28 mouse cellular contexts compared by ENCODE assay signal in genomic region chr1:163975088-163975487, GRCm38 (mm10). TPM values are rescaled to one million over a fixed set of nuclear protein-coding genes. Genes with fewer than 3 reads are reported as not detected.
DNase-seq lines count a peak whose midpoint lies in the region; ATAC-seq and TF ChIP-seq lines count a peak whose summit lies in the region.
"Had no signal": no experiment of that assay in that cellular context is flagged by ENCODE, and none has a peak within 500 bp of the region (broad histone marks: within the 10 kb centered on the region; RNA-seq: fewer than 3 reads in every experiment).

No protein-coding gene starts in this region.

- H3K4me3 ChIP-seq in CH12.LX (replicated peaks in 1 of 3; ENCODE audit: low read depth in 2 of 3, low read length in 2 of 3, poor library complexity in 1 of 3), result no peak overlapping the region
- no peak overlapping the region for H3K4me3 ChIP-seq in forebrain, embryonic 12.5 days (replicated peaks)
- H3K4me3 ChIP-seq in hindbrain, embryonic 12.5 days, result no peak overlapping the region
- H3K4me3 ChIP-seq: forebrain, embryonic 10.5 days; gastrocnemius, adult 2 months; heart, embryonic 12.5 days; heart, embryonic 15.5 days; hindbrain, embryonic 15.5 days; intestine, embryonic 15.5 days had no signal

- no peak overlapping the region for H3K9ac ChIP-seq in CH12.LX (ENCODE audit: insufficient read depth, low read depth)
- no peak overlapping the region for H3K9ac ChIP-seq in forebrain, embryonic 12.5 days
- no peak overlapping the region for H3K9ac ChIP-seq in hindbrain, embryonic 12.5 days
- H3K9ac ChIP-seq: forebrain, postnatal 0 days; heart, embryonic 12.5 days; heart, embryonic 15.5 days; hindbrain, embryonic 15.5 days; intestine, embryonic 15.5 days had no signal

- no peaks in the 10 kb centered on the region for H3K79me2 ChIP-seq in CH12.LX (replicated peaks; ENCODE audit: control insufficient read depth, extremely low read depth, insufficient read depth, poor library complexity, severe bottlenecking)

- no peak for TF ChIP-seq RAD21 in CH12.LX (IDR thresholded peaks at IDR 0.05; ENCODE audit: low read depth, low read length)

- H3K36me3 ChIP-seq in CH12.LX (replicated peaks in 1 of 2; ENCODE audit: control insufficient read depth in 1 of 2, insufficient read depth in 1 of 2, low read length in 1 of 2), result peaks cover 12 to 41% of the 10 kb centered on the region in 2 experiments
- H3K36me3 ChIP-seq in forebrain, embryonic 12.5 days (replicated peaks), result peaks cover 21% of the 10 kb centered on the region; the same call in 1 of the 2 replicates
- H3K36me3 ChIP-seq in hindbrain, embryonic 12.5 days, result peaks cover 14% of the 10 kb centered on the region; the same call in 1 of the 2 replicates
- H3K36me3 ChIP-seq: hindbrain, embryonic 15.5 days; intestine, embryonic 15.5 days had no signal

- no peaks in the 10 kb centered on the region for H3K9me3 ChIP-seq in CH12.LX (replicated peaks; ENCODE audit: low read length)
- no peaks in the 10 kb centered on the region for H3K9me3 ChIP-seq in forebrain, embryonic 12.5 days
- H3K9me3 ChIP-seq in hindbrain, embryonic 12.5 days (replicated peaks), result no peaks in the 10 kb centered on the region
- H3K9me3 ChIP-seq: forebrain, embryonic 10.5 days; heart, embryonic 12.5 days; heart, embryonic 15.5 days; hindbrain, embryonic 15.5 days; intestine, embryonic 15.5 days had no signal

- dilution Hi-C loops in CH12.LX (cut with MboI; ENCODE audit: extremely low pct_ligation_motif_present, extremely low pct_unique_long_range_greater_than_20kb, low sequenced_read_pairs), result no loop called here

- TF ChIP-seq EP300 in CH12.LX (IDR thresholded peaks at IDR 0.05; ENCODE audit: low read length), result no peak

- WGBS in forebrain, embryonic 12.5 days, result 95% methylated on average over 2 of the region's 2 CpGs
- 95% methylated on average over 2 of the region's 2 CpGs for WGBS in hindbrain, embryonic 12.5 days

- TF ChIP-seq POLR2A in CH12.LX (IDR thresholded peaks at IDR 0.05; ENCODE audit: low read depth, low read length), result no peak

- peak; percentile 58; the same call in 1 of the 2 replicates for ATAC-seq in common myeloid progenitor, adult 5-6 weeks (replicated peaks; ENCODE audit: low read depth, poor library complexity, severe bottlenecking)
- ATAC-seq in megakaryocyte, adult 5-6 weeks (ENCODE audit: poor library complexity, severe bottlenecking), result 0 out of 2 replicates have a peak, but pooled peaks have one; percentile 30
- no peak for ATAC-seq in inflammation-experienced regulatory T-cells, adult 6 months
- ATAC-seq in forebrain, embryonic 12.5 days (ENCODE audit: low FRiP score), result no peak
- ATAC-seq in hindbrain, embryonic 12.5 days (ENCODE audit: low FRiP score), result no peak
- ATAC-seq: activated CD4-positive, CD25-positive, alpha-beta regulatory T cell, adult 4 months; forebrain, embryonic 14.5 days; forebrain, postnatal 0 days; intestine, embryonic 15.5 days had no signal

- in situ Hi-C loops in CH12.LX (cut with MboI; ENCODE audit: low pct_ligation_motif_present, low pct_unique_long_range_greater_than_20kb, low sequenced_read_pairs), result no loop called here

- peaks cover 0 to 12% of the 10 kb centered on the region in 2 experiments; a peak in 2 of 4 replicates for H3K4me1 ChIP-seq in CH12.LX (ENCODE audit: control insufficient read depth in 1 of 2, insufficient read depth in 2 of 2)
- no peaks in the 10 kb centered on the region for H3K4me1 ChIP-seq in forebrain, embryonic 12.5 days
- H3K4me1 ChIP-seq in hindbrain, embryonic 12.5 days, result no peaks in the 10 kb centered on the region
- H3K4me1 ChIP-seq: forebrain, embryonic 10.5 days; hindbrain, embryonic 15.5 days; intestine, embryonic 15.5 days had no signal

- peak; percentile 53 for DNase-seq in 416B (ENCODE audit: low read depth)
- peak; percentile 27 for DNase-seq in CH12.LX (ENCODE audit: extremely low read depth)
- no peak for DNase-seq in adrenal gland, adult 2 months
- DNase-seq: adrenal gland, postnatal 10 days; adrenal gland, postnatal 36 days; cerebellum, adult 18-20 months; cerebellum, adult 9-10 months; cerebellum, postnatal 25 days; embryo, embryonic 11 days; forebrain, postnatal 0 days; gastrocnemius, adult 2 months; gastrocnemius, postnatal 14 days; heart, adult 18-20 months; heart, postnatal 10 days; heart, postnatal 36 days; kidney, adult 18-20 months had no signal

- H3K4me2 ChIP-seq in CH12.LX (ENCODE audit: insufficient read depth, low read depth, poor library complexity, severe bottlenecking), result no peak overlapping the region
- H3K4me2 ChIP-seq in forebrain, embryonic 12.5 days, result no peak overlapping the region
- H3K4me2 ChIP-seq in hindbrain, embryonic 12.5 days (replicated peaks), result no peak overlapping the region
- H3K4me2 ChIP-seq: heart, embryonic 12.5 days; heart, embryonic 15.5 days; hindbrain, embryonic 15.5 days; intestine, embryonic 15.5 days had no signal

- no peaks in the 10 kb centered on the region for H3K27me3 ChIP-seq in CH12.LX (replicated peaks)
- no peaks in the 10 kb centered on the region for H3K27me3 ChIP-seq in forebrain, embryonic 12.5 days
- no peaks in the 10 kb centered on the region for H3K27me3 ChIP-seq in hindbrain, embryonic 12.5 days
- H3K27me3 ChIP-seq: heart, embryonic 12.5 days; heart, embryonic 15.5 days; hindbrain, embryonic 15.5 days; intestine, embryonic 15.5 days had no signal

- TF ChIP-seq CTCF in CH12.LX (conservative IDR thresholded peaks at IDR 0.05 in 1 of 2, IDR thresholded peaks at IDR 0.05 in 1 of 2; ENCODE audit: low read depth in 2 of 2, low read length in 2 of 2), result no peak

- H3K27ac ChIP-seq in CH12.LX (ENCODE audit: insufficient read depth, low read depth), result no peak overlapping the region
- H3K27ac ChIP-seq in forebrain, embryonic 12.5 days, result no peak overlapping the region
- H3K27ac ChIP-seq in hindbrain, embryonic 12.5 days, result no peak overlapping the region
- H3K27ac ChIP-seq: forebrain, embryonic 10.5 days; gastrocnemius, adult 2 months; heart, embryonic 15.5 days; hindbrain, embryonic 15.5 days; intestine, embryonic 15.5 days had no signal

TF ChIP-seq in CH12.LX, 34 proteins besides CTCF, POLR2A, EP300 and RAD21:
- no peak for TF ChIP-seq ZNF384 (IDR thresholded peaks at IDR 0.05; ENCODE audit: low read depth, low read length)
- no peak for TF ChIP-seq BHLHE40 (IDR thresholded peaks at IDR 0.05; ENCODE audit: low read depth, low read length)
- TF ChIP-seq HCFC1 (IDR thresholded peaks at IDR 0.05; ENCODE audit: low read depth, low read length), result no peak
- TF ChIP-seq GABPA (IDR thresholded peaks at IDR 0.05; ENCODE audit: insufficient replicate concordance, low read depth, low read length), result no peak
- no peak for TF ChIP-seq USF1 (IDR thresholded peaks at IDR 0.05; ENCODE audit: low read depth, low read length)

RNA-seq across cellular contexts. Expression of gene BC055324, which starts 19.5 kb away (rescaled TPM):
- 16.3 and 17.0 TPM in 2 replicates for total RNA-seq in CH12.LX (2012; rRNA removed)
- total RNA-seq in CH12.LX (2014; rRNA removed), result 26.6 and 28.9 TPM in 2 replicates
- 19.3 and 20.6 TPM in 2 replicates for polyA plus RNA-seq in CH12.LX (2012; ENCODE audit: insufficient read length, low read depth)
- total RNA-seq in common myeloid progenitor, adult 5-6 weeks (2017), result 24.4 and 26.8 TPM in 2 replicates
- total RNA-seq in megakaryocyte, adult 5-6 weeks (2015), result 15.2 and 20.5 TPM in 2 replicates
- 15.5 and 15.6 TPM in 2 replicates for total RNA-seq in megakaryocyte, adult 5-6 weeks (2017)
- 10 to 100 TPM in 1 of 3 experiments, 1 to 10 TPM in 2; 3.7 to 15.1 (median 4.7) TPM for polyA plus RNA-seq in inflammation-experienced regulatory T-cells, adult 6 months (2017; shearing (Covaris generic))
- polyA plus RNA-seq in forebrain, embryonic 12.5 days (2016; fragmentation: Nextera tagmentation; extraction: Ambion mirVana), result 30.4 and 35.8 TPM in 2 replicates
- total RNA-seq in adrenal gland, adult 2 months (2021), result 1 to 10 TPM; 1.6 to 1.8 TPM
- 0.16 and 0.39 TPM in 2 replicates for polyA plus RNA-seq in adrenal gland, adult 2 months (2012; rRNA removed)
- 18.4 and 20.0 TPM in 2 replicates for polyA plus RNA-seq in hindbrain, embryonic 12.5 days (2016; fragmentation: Nextera tagmentation; extraction: Ambion mirVana)

RNA-seq across cellular contexts. Expression of gene Mettl18, which starts 19.6 kb away (rescaled TPM):
- total RNA-seq in CH12.LX (2012; rRNA removed) (6.7 and 9.7 TPM in 2 replicates), CH12.LX (2014; rRNA removed) (19.2 and 23.0 TPM in 2 replicates)
- 10.7 and 12.1 TPM in 2 replicates for polyA plus RNA-seq in CH12.LX (2012; ENCODE audit: insufficient read length, low read depth)
- total RNA-seq in common myeloid progenitor, adult 5-6 weeks (2017), result 13.9 and 22.5 TPM in 2 replicates
- 2.8 and 5.4 TPM in 2 replicates for total RNA-seq in megakaryocyte, adult 5-6 weeks (2015)
- 10.2 and 10.7 TPM in 2 replicates for total RNA-seq in megakaryocyte, adult 5-6 weeks (2017)
- polyA plus RNA-seq in inflammation-experienced regulatory T-cells, adult 6 months (2017; shearing (Covaris generic)), result 10 to 100 TPM; 14.3 to 26.6 (median 21.3) TPM
- polyA plus RNA-seq in forebrain, embryonic 12.5 days (2016; fragmentation: Nextera tagmentation; extraction: Ambion mirVana), result 9.8 and 10.3 TPM in 2 replicates
- total RNA-seq in adrenal gland, adult 2 months (2021), result 1 to 10 TPM; 3.9 to 4.6 TPM
- 0.09 and 0.22 TPM in 2 replicates for polyA plus RNA-seq in adrenal gland, adult 2 months (2012; rRNA removed)
- 8.9 and 9.1 TPM in 2 replicates for polyA plus RNA-seq in hindbrain, embryonic 12.5 days (2016; fragmentation: Nextera tagmentation; extraction: Ambion mirVana)

RNA-seq across cellular contexts. Expression of gene Scyl3, which starts 46.2 kb away (rescaled TPM):
- total RNA-seq in CH12.LX (2012; rRNA removed), result 11.9 and 13.9 TPM in 2 replicates
- 16.1 and 16.9 TPM in 2 replicates for total RNA-seq in CH12.LX (2014; rRNA removed)
- polyA plus RNA-seq in CH12.LX (2012; ENCODE audit: insufficient read length, low read depth), result 21.1 and 22.2 TPM in 2 replicates
- total RNA-seq in common myeloid progenitor, adult 5-6 weeks (2017), result 12.9 and 26.4 TPM in 2 replicates
- 29.5 and 40.9 TPM in 2 replicates for total RNA-seq in megakaryocyte, adult 5-6 weeks (2015)
- total RNA-seq in megakaryocyte, adult 5-6 weeks (2017), result 18.9 and 19.2 TPM in 2 replicates
- 10 to 100 TPM; 20.6 to 24.9 (median 24.9) TPM for polyA plus RNA-seq in inflammation-experienced regulatory T-cells, adult 6 months (2017; shearing (Covaris generic))
- polyA plus RNA-seq in forebrain, embryonic 12.5 days (2016; fragmentation: Nextera tagmentation; extraction: Ambion mirVana), result 20.5 and 22.0 TPM in 2 replicates
- 10 to 100 TPM; 18.5 to 20.0 TPM for total RNA-seq in adrenal gland, adult 2 months (2021)
- polyA plus RNA-seq in adrenal gland, adult 2 months (2012; rRNA removed), result 4.8 and 5.6 TPM in 2 replicates
- 24.0 and 25.3 TPM in 2 replicates for polyA plus RNA-seq in hindbrain, embryonic 12.5 days (2016; fragmentation: Nextera tagmentation; extraction: Ambion mirVana)

Comparison
In these comparisons a context has a peak if more than half of its experiments do, and no peak if none do; other contexts are left out.
1. ATAC-seq: peak in common myeloid progenitor, adult 5-6 weeks (single experiment) and megakaryocyte, adult 5-6 weeks (single experiment); none in inflammation-experienced regulatory T-cells, adult 6 months (single experiment), forebrain, embryonic 12.5 days (single experiment) and hindbrain, embryonic 12.5 days (single experiment).